Mouse (Mus musculus) adrenal gland, adult (tissue): Measurements from ENCODE around the gene Pclaf.

ENCODE experiments used
- DNase-seq, 2 experiments: peaks; one replicate each; pipeline ENCODE4 v3.0.0; 2022 to 2023; ENCODE audit warnings: low spot score in 1 of 2; ENCODE audit not compliant: inconsistent age in 2 of 2

Gene Pclaf

DNA sequence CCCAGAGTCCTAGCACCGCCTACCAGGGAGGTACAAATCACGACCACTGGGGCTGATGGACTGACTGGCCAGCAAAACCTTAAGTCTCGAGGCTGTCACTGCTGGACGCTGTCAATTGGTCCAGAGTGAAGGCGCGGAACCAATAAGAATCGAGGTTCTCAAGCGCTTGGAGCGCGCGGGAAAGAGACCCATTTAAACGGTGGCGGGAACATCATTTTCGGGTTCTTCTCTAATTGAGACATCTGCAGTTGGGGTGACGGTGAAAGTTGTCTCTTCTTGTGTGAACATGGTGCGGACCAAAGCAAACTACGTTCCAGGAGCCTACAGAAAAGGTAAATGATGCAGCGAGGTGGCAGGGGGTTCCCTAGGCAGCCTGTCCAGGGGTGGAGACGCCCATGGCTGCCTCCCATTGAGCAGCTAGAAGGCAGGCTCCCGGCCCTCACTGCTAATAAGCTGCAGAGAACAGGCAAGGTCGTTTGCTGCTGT, at the start of gene Pclaf:
TSS of gene Pclaf (plus strand) at position 95 of the 486 bp plus-strand sequence.
- peak; percentile 70 to 86 for DNase-seq

DNA sequence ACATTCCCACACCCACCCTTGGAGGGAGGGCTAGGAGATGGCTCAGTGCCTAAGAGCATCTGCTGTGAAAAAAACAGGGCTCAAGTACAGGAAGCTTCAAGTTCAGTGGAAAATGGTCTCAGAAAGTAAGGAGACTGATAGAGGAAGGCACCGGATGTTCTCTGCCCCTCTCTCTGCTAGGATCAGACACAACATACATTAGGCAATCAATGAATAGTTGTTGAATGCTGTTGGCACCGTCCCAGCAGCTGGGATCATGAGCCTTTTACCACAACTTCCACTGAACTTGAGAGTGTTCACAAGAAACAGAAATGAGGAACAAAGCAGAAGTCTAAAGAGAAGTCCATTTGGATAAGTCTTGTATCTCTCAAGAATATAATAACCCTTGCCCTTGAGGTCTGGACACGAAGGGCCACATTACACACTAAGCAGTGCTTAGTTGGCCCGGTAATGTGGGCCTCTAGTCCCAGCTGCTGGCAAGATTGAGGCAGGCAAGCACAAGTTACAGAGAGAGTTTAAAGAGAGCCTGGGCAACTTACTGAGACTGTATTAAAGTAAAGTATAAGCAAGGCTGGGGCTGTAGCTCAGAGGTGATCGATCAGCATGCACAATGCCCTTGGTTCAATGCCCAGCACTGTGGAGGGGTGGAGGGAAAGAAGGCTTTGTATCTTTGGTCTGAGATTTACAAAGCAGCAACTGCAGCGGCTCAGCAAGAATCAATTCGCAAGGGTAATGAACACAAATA, 45.4 kb upstream of the Pclaf start:
- DNase-seq = peak; percentile 31 to 68

DNA sequence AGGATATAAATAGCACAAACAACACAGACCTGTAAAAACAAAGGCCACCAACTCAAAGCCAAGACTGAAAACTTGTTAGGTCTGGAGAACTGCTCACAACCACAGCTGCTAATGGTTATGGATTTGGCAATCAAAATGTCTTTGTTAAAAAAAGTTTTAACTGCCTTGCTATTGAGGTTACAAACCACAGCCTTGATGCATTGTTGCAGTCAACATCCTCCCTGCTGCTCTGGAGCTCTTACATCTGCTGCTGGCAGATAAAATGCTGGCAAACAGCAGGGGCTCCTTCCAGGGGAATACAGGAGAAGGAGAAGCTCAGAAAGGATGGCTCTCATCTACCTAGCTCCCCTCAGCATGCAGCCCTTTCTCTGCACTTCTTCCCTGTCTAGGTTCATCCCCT, 41.9 kb upstream of the Pclaf start:
- peak in 1 of 2 experiments; percentile 65 for DNase-seq

DNA sequence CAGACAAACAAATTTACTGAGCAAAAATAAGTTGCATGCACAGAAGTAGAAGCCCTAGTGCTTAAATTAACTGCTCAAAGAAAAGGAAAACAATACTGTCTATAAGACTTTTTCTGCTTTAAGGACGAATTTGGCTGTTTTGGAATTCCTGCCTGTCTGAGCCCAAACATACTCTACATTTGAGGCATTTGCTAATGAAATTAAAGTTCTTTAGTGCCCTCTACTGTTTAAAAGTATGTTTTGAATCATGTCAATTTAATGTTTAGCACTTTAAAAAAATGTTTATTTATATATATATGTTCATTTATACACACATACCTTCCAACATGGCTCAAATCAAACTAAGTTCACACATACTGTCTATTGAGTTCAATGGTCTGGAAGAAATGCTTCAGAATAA, 39.8 kb upstream of the Pclaf start:
- peak in 1 of 2 experiments; percentile 39 for DNase-seq

DNA sequence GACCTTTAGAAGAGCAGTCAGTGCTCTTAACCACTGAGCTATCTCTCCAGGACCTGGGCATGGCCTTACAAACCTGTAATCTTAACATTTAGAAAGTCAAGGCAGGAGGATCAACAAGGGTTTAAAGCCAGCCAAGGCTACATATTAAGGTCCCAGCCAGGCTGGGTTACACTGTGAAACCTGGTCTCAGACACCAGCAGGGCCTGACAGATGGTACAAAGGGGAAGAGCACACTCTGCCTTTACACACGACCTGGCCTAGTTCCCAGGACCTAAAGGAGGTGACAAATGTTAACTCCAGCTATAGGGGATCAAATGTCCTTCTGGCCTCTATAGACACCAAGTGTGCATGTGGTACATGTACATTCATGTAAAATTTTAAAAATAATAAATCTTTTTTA, 30.4 kb upstream of the Pclaf start:
- DNase-seq = no peak

DNA sequence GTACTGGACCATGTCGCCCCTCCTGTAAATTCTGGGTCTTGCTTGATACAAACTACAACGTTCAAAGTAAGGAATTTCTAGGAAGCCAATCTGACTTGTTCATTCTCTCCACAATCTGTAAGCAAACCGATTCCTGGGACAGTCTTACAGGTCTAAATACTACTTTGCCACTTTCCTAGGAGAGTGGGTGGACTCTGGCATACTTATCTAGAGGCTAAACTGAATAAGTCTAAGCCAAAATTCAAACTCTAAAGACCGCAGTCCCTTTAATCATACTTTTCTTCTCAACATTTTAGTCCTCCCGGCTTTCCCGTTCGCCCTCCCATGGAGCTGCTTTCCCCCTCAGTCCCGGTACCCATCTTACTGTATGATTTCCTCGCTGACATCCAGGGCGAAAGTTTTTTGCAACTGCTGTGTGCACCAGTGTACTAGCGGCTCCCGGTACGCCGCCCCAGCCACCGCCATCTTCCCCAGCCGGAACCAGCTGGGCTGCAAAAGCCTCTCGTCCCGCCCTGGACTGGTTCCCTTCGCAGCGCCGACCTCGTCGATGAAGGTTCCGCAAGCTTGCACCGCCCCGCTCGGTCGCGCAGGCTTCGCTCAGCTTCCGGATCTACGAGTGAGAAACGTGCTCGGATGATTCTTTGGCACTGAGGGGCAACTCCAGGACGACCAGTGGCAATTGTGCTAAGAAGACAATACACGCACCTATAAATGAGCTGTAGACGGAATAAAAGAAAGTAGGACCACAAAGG, 5.3 kb upstream of the Pclaf start:
- peak; percentile 92 to 98 for DNase-seq

DNA sequence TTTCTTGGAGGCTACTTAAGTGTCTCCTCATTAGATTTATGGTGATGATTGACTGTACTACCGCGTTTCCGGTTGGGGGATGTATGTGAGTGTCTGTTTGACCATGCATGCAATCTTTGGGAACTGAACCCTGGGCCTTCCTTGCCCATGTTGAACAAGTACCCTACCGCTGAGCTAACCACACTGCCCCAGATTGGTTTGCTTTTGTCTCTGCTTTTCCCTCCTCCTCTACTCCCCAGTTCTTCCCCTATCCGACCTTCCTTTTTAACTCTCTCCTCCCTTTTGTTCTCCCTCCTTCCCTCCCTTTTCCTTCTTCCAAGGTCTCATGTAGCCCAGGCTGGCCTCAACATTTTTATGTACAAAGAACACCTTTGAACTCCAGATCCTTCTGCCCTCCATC, 1.1 kb downstream of the Pclaf start:
- DNase-seq = no peak

DNA sequence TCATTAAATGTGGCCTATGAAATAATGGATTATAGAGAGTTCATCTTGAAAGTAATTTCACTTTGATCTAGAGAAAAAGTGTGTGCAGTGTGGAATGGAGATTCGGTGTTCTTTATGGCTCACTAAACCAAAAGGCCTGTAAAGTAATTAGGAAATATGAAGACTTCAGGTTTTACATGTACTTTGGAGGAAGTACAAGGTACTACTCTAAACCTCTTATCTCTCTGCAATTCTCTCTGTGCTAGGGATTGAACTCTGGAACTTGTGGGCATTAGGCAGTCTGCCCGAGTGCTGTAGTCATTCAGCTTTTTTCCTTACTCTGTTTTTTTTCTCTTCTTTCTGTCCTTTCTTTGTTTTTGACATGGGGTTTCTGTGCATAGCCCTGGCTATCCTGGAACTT, 6.9 kb downstream of the Pclaf start:
- DNase-seq = no peak

DNA sequence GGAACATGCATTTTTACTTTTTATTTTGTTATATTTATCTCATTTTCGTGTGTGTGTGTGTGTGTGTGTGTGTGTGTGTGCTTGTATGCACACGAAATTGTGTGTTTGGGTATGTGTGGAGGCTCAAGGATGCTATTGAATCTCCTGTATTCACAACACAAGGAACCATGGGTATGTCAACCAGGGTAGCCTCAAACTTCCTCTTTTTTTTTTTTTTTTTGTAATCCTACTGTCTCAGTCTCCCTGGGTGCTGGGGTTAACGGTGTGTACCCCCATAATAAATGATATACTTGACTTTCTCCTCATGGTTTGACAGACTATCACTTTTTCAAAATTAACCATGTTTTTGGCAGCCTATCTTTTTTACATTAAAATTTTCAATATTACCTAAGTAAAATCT, 12.8 kb downstream of the Pclaf start:
- DNase-seq = no peak

DNA sequence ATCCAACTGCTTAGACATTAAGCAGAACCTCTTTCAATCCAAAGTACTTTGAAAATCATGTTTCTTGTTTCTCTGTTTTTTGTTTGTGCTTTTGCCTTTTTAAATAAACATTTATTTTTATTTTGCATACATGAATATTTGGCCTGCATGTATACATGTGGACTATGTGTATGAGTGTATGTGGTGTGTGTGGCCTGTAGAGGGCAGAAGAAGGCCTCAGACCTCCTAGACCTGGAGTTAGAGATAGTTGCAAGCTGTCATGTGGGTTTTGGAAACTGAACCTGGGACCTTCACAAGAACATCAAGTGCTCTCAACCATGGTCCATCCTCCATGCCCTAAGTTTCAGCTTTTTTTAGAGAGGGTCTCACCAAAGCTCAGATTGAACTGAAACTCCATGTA, 13.4 kb downstream of the Pclaf start:
- no peak for DNase-seq

DNA sequence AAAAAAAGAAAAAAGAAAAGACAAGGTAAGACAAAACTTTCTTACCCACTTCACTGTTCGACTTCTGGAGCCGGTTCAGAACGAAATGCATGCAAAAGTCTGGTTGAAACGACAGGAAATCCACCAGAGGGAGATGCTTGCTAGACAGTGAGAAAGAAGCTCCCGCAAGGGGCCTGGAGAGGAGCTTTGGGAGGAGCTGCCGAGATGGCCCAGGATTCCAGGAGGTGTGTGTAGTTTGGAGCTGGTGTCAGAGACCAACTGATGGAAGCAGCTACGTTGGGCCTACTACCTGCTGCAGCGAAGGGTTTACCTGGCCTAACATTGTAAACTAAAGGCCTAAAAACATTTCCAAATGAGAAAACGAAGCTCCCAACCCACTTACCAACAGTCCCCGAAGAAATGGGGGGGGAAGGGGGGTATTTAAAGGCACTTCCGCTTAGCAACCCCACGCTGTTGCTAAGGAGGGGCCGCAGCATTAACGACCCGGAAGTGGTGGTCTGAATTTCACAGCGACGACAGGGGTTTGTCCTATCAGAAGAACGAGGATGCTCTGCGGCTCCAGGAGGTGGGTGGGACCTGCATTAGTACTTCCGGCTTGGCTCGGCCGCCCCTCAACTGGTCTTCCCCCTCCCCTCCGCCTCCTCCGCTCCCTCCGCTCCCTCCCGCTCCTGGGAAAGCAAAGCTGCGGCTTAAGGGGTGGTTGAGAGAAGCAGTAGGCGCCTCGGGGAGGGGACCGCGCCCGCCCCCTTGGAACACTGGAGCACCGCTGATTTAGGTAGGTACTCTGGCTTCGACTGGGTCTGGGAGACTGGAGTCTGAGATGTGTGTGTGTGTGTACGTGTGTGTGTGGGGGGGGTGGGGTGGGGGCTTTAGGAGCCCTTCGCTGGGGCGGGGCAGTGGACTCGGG, 18.6 kb downstream of the Pclaf start, which contains the start of the genes Trip4 and Csnk1g1:
TSS of gene Trip4 (minus strand) at position 401 of the 907 bp plus-strand sequence.
TSS of gene Csnk1g1 (plus strand) at position 531 of the 907 bp plus-strand sequence.
- peak; percentile 97 to 98 for DNase-seq

DNA sequence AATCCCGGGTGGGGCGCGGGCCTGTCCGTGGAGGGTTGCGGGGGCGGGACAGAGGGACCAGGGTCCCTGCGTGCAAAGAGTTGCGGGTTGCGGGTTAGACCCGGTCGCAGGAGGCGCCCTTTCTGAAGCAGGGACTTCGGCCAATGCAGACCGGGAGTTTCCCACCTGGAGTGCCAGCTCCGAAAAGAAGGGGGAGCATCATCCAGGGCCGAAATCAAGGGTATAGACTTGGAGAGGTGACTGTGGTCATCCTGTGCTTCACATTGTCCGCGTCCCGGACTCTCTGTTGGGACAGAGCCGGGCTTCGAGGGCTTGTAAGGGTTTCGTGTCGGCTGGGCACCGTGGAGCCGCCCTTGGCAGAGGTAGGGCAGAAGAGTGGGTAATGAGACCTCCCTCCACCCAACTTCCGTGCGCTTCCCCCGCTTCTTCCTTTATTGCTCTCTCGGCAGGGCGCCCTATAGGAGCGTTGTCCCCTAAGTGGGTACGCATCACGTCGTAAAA, 19.3 kb downstream of the Pclaf start:
- DNase-seq = peak; percentile 69 to 88

DNA sequence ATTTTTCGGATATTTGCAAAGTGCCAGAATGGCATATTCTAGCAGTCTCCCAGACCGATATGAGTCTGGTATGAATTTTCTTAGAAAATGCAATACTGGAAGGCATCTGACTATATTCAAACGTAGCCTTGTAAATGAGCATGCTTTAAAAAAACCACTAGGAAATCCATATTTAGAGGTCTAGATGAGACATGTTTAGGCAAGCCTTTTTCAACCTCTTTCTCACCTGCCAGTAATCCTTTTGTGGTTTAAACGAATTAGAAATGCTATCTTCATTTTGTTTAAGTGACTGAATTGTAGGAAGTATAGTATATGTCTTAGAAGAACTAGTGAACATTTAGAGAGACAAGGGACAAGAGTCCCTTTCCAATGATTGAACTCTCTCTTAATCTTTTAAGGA, 19.8 kb downstream of the Pclaf start:
- no peak for DNase-seq

DNA sequence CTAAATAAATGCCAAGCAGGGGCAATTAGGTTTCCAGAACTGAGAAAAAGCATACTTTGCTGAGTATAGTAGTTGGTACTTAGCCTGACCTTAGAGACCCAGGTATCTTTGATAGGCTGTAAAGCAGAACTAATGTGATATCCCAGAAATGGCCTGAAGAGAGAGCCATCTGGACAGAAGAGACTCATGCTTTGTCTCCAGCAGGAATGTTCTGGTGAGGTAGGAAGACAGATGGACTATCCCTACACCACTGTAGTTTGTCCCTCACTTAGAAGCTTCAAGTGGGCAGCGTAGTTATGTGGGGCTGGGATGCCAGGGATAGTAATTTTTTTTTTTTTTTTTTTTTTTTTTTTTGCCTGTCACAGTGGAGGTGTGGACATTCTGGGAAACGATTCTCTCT, 23.9 kb downstream of the Pclaf start:
- DNase-seq = no peak

DNA sequence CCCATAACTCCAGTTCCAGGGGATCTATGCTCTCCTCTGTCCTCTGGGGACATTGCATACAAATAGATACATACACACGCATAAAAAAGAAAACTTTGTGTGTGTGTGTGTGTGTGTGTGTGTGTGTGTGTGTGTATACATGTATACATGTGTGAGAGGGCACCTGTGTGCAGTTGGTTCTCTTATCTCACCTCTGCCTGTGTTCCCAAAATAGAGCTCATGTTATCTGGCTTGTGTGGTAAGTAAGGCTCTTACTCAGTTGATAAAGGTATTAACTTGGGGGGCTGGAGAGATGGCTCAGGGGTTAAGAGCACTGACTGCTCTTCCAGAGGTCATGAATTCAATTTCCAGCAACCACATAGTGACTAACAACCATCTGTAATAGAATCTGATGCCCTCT, 27.0 kb downstream of the Pclaf start:
- DNase-seq = no peak

DNA sequence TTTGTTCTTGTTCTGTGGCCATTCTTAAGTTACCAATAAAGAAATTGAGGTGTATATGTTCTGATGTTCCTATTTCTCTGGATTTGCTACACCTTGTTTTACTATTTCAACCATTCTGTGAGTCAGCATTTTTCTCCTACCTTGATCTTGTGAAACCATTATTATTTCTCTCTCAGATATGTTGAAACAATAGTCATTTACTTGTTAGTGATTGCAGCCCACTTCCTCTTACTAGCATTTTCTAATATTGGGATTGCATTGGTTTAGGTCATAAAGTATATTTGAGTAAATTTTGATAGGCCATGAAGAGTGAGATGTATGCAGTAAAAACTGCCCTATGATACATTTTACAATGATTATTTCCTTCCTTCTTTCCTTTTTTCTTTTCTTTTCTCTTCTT, 38.4 kb downstream of the Pclaf start:
- no peak for DNase-seq

DNA sequence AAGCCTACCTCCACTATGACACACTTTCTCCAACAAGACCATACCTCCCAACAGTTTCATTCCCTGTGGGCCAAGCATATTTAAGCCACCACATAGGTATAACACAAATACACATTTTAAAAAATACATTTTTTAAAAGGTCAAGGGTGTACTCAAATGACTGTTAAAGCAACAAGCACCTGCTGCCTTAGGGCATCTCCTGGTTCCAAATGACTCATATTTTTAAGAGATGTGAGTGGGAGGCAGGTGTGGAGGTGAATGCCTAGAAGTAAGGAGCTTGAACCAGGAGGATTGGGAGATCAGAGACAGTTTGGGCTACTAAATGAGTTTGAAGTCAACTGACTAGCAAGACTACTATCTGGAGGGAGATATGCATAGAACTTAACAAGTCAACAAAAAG, 39.8 kb downstream of the Pclaf start:
- no peak for DNase-seq

DNA sequence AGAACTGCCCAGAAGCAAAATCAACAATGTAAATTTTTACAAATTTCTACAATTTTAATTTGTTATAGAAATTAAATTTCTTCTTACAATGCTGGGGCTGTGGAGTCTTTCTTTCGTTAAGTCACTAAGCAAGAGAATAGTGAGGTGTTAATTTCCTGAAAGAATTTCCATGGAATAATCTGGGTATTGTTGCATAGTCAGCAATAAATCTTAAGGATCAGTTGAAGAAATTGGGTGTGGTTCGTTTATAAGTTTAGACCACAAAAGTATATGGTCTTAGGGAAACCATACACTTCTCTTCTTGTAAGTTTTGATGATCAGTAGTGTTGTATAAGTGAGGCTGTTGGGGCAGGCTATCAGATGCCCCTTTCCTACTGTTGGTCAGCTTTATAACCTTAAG, 47.5 kb downstream of the Pclaf start:
- no peak for DNase-seq

DNA sequence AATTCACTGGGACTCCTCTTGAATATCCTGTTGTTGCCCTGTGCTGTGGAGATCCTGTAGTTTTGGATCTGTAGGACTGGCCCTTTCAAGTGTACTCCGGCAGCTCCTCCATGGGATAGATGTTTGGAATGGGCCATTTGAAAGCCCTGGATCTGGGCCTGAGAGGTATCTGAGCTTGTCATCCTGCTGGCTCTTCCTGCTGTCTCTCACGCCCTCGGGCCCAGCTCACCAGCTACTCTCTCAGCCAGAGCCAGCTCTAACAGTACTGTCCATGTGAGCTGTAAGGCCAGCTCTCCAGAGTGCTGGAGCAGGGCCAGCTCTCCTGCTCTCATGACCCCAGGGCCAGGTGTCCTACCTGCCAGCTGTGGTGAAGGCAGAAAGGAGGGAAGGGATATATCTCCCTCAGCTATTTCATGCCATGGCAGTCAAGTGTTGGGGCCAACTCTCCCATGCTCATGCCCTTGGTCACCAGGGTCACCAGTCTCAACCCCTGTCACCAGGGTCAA, 61.1 kb downstream of the Pclaf start:
- peak; percentile 23 to 54 for DNase-seq
